Mouse (Mus musculus) heart, postnatal 0 days (tissue): ENCODE data around the gene Fam25c.

Source experiments
- CTCF ChIP-seq: IDR thresholded peaks from 2 replicates; pipeline ENCODE4 v1.5.1; 2016; ENCODE audit warnings: antibody characterized with exemption, control low read depth, low read depth
- EP300 ChIP-seq: IDR thresholded peaks from 2 replicates; pipeline ENCODE4 v1.6.1; 2016; ENCODE audit warnings: antibody characterized with exemption, low read depth

- no peak for TF ChIP-seq CTCF
- no peak for TF ChIP-seq EP300
Observed at GRCm38 (mm10) chr14:34398901-34399300, 43.7 kb upstream of the Fam25c start.
